Mouse (Mus musculus) right cerebral cortex, postnatal 14 days (tissue): ENCODE data around the gene Fga.

Experiments used
- DNase-seq: peaks from one replicate; pipeline ENCODE4 v3.0.0; 2022

The Fga gene

DNA sequence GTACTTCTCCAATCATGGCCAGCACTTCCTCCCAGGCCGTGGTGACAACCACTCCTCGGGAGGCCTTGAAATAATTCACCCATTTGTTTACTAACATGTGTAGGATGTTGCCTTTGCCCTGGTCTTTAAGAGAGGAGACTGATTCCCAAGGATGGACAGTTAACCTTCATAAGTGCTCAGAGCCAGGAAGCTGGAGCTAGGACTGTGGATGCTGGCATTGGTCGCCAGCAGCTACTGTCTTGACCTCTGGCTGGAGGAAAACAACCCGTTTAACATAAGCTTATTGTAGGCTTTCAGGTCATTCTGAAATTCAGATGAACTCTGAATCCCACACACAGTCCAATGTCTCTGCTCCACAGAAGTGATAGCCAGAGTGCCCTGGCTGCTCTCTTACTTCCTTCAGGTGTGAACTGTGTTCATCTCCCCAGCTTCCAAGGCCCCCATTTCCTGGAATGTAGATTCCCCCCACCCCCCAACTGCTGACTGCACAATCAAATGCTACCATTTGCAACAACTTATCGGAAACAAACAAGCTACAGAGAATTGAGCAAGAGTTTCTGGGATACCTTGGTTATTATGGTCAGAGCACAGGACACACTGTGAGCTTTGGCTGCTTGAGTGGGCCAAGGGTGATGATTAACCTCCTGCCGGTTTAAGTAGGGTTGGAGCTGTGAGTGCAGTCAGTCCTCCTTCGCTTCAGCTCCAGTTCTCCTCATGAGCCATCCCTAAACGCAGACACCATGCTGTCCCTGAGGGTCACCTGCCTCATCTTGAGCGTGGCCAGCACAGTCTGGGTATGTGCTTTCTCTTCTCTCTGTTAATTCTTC lies at the start of gene Fga:
Gene Fga (plus strand): TSS at position 602 of the 827 bp plus-strand sequence.
- no peak for DNase-seq

DNA sequence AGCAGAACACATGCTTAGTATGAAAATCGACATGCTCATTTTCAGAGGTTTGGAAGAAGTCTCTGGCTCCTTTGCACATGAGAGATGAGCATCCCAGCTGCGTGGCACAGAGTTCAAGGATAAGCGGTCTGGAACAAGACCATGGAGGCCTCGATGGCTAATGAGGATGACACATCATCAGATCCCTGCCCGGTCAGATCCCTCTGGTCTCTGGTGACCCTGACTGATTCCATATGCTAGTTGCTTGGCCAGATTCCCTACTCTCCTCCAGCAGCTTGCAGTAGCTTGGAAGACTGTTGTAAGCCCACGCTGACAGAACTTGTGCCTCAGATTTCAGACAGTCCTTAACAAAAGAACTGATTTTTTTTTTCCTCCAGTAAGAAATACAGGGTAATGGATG lies 45.1 kb upstream of the Fga start:
- no peak for DNase-seq

GRCm38 (mm10) chr3:82981861-82982260 lies 44.0 kb upstream of the Fga start:
- no peak for DNase-seq

DNA sequence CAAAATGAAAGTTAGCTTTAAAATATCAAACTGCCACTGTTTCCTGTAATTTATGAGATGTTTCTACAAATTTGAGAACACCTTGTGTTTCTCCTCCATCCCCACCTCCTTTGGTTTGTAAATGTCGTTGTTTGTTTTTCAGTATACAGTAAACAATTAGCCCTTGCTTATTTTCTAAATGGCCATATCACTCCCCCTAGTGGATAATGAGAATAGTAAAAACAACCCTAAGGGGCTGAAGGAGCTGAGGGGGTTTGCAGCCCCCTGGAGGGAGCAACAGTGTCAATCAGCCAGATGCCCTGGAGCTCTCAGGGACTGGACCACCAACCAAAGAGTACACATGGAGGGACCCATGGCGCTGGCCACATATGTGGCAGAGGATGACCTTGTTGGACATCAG lies 41.0 kb upstream of the Fga start:
- DNase-seq, result no peak

DNA sequence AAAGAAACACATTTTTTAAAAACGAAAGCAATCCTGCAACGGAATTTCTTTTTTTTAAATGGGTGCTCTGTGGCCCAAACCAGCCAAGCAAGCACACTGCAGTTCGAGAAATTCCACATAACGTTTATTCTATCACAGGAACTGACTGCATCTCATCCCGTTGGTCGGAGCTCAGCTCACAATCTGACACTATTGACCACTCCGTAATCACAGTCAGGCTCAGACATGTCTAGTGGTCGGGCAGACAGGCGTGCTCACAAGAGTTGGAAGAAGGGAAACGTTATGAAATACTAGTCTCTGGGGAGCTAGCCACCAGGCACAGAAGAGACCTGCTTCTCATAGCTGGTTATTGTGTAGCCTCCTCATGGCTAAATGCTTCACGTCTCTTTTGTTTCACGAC lies 33.9 kb upstream of the Fga start:
- DNase-seq, result no peak

DNA sequence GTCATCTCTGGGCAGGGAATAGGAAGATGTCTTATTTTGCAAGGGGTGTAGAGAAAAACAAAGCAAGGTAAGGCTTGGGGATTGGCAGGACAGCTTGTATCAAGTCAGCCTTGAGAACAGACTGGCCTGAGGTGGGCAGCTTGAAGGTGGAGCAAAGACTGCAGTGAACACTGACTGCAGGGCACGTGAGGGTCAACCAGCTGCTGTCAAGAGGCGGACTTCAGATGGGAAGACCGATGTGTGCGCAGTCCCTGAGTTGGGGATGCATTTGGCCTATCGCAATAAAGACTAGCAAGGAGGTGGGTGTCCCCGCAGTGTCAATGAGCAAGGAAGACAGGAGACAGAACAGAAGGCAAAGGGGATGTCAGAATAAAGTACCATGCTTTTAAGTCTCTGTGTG lies 32.9 kb upstream of the Fga start:
- DNase-seq, result no peak

DNA sequence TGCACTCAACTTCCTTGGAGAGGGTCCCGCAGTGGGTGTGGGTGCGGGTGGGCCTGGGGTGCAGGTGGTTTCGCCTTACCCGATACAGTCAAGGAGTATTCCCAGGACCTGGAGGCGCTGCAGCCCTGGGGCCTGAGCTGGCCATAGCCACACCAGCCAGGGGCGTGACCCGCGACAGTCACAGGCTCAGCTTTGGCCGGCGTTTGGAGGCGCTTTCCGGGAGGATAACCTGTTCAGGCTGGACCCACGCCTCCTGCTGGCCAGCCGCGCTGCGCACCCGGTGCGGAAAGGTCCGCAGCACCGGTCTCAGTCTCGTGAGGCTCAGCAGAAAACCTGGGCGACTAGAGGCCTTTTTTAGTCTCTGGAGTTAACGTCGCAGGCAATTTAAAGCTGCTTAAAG lies 30.5 kb upstream of the Fga start:
- peak; percentile 46 for DNase-seq

- DNase-seq, result no peak
Measured at GRCm38 (mm10) chr3:82996656-82997055, 29.2 kb upstream of the Fga start.

- no peak for DNase-seq
Measured at GRCm38 (mm10) chr3:82998772-82999463, 27.0 kb upstream of the Fga start.

DNA sequence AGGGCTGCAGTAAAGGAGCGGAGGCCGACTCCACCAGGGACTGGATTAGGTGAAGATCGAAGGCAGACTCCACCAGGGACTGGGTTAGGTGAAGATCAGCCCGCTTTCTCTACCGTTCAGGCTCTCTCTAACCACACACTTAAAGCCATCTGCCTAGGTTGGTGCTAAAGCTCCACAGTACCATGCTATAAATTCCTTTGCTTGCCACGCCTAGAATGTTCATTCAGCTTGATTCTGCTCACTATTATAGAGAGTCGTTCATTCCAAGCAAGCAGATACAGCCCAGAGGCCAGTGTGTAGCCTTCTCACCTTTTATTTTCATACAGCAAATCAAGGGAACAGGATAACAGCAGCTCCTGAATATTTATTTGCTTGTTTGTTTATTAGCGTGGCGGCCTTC lies 25.9 kb upstream of the Fga start:
- no peak for DNase-seq

DNA sequence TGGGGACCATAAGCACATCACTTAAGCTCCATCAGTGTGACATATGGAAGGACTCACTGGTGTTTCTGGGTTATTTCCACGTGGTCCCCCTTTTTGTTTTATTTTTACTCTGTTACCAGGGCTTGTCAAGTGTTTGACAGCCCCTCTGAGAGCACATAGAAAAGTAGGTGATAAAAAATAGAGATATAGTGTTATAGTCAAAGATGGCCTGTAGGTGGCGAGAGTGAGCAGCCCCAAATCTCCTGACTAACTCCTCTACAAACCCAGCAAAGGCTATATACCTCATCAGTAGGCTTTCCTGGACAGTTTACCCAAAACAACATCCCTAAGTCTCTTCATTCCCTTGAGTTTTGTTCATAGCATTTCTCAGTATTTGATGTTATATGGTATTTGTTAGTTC lies 23.7 kb upstream of the Fga start:
- peak; percentile 31 for DNase-seq

DNA sequence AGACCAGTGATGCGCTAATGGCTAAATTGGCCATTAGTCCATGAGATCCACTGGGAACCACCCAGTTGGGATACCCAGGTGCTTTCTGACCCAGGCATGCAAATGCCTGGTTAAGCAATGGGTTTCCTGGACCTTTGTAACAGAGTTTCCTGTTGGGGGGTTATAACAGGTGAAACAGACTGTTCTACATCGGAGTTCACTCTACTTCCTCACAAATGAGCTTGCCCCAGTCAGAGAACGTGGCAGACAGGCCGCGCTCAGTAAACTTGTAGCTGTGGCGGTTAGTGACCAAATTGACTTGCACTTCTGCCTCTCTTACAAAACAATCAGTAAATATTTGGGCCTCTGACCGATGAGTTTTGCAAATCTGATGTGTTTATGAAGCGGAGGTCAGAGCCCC lies 22.8 kb upstream of the Fga start:
- no peak for DNase-seq

DNA sequence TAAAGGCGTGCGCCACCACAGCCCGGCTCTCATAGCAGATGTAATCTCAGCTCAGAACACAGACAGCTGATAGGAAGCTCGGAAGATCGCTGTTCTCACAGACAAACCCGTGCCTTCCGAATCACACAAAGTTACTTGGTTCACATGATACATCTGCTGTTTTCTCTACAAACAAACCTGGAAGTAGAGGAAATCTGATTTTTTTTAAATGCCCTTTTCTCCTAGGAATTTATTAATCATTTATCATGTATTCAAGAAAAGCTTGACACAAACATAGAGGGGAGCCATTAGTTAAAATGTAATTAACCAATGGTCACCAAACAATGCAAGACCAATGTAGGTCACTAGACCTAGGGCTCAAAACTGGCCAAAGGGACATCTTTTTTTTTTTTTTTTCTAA lies 21.1 kb upstream of the Fga start:
- DNase-seq, result no peak

DNA sequence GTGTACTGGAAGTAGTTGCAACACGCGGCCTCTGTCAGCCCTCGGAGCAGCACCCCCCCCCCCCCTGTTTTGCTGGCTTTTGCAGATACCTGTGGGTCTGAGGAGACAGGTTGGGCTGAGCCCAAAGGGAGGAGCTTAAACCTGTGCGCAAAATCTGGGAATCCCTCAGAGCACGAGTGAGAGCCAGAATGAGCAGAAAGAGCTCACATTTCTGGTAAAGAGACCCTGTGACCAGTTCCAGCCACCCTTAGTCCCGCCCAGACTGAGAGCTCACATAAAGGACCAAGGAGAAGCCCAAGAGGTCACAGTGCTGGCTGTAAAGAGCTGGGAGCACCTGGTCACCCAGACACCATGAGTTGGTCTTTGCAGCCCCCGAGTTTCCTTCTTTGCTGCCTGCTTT lies 18.3 kb upstream of the Fga start, which contains the start of gene Fgg:
Gene Fgg (plus strand): TSS at position 168 of the 400 bp plus-strand sequence.
- DNase-seq, result no peak

- no peak for DNase-seq
Measured at GRCm38 (mm10) chr3:83010291-83010690, 15.6 kb upstream of the Fga start.

DNA sequence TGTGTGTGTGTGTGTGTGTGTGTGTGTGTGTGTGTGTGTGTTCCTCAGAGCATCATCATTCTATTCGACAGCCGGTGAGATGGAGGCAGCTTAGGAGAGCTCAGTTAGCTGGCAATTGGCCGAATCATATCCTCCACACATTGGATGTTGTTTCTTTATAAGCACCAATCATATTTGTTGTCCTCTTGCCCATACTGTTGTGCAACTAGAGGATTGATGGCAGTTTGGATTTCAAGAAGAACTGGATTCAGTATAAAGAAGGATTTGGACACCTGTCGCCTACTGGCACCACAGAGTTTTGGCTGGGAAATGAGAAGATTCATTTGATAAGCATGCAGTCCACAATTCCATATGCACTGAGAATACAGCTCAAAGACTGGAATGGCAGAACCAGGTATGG lies 14.7 kb upstream of the Fga start:
- DNase-seq, result no peak

DNA sequence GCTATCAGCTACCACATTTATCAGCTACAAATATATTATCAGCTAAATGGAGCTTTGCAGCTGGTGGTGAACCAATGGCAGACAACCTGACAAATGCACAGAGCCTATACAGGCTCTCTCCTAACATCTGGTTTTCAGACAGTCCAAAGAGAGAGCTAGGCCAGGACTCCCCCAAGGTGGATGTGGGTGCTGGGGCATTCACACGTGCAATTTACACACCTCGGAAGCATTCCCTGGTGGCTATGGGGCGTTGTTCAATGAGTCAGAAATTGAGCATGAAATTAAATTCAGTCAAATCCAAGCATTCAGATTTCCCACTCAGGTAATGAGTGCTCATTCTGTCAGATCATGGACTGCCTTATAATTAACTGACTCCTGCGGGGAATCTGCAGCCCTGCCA lies 14.3 kb upstream of the Fga start:
- DNase-seq, result no peak

GRCm38 (mm10) chr3:83012636-83013035 lies 13.2 kb upstream of the Fga start:
- no peak for DNase-seq

- DNase-seq, result no peak
Measured at GRCm38 (mm10) chr3:83013951-83014350, 11.9 kb upstream of the Fga start.

- DNase-seq, result no peak
Measured at GRCm38 (mm10) chr3:83016236-83016635, 9.6 kb upstream of the Fga start.

GRCm38 (mm10) chr3:83020387-83020786 lies 5.5 kb upstream of the Fga start:
- no peak for DNase-seq

DNA sequence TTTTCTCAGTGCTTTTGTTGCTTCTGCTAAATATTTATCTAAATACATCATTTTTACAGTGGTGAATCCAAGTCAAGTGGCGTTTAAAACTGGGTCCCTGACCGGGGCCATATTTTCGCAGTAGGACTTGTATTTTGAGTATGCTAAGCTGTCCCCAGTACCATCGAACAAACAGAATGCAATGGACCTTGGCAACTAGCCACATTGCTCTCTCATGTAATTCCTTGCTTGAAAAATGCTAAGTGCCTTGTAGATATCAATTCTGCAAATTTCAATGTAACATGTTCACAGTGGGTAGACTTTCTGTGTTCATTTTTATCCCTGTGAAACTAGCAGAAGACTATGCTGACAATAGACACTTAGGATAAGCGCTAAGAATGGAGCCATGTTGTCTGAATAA lies 4.7 kb upstream of the Fga start:
- no peak for DNase-seq

DNA sequence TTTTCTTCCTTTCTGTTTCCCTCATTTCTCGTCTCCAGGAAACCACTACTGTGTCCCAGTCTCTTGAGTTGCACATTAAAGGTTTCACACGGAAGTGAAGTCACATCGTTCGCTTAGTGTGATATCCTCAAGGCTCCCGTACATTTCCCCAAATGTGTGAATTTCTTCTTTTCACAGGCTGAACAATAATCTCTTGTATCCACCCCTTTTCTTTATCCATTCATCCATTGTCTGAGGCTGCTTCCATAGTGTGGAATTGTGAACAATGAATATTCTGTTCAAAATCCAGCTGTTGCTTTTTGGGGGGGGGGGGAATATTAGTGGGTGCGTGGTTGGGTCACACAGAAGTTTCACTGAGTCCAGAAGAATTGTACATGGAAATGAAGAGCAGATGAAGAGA lies 840 bp upstream of the Fga start:
- DNase-seq, result no peak

DNA sequence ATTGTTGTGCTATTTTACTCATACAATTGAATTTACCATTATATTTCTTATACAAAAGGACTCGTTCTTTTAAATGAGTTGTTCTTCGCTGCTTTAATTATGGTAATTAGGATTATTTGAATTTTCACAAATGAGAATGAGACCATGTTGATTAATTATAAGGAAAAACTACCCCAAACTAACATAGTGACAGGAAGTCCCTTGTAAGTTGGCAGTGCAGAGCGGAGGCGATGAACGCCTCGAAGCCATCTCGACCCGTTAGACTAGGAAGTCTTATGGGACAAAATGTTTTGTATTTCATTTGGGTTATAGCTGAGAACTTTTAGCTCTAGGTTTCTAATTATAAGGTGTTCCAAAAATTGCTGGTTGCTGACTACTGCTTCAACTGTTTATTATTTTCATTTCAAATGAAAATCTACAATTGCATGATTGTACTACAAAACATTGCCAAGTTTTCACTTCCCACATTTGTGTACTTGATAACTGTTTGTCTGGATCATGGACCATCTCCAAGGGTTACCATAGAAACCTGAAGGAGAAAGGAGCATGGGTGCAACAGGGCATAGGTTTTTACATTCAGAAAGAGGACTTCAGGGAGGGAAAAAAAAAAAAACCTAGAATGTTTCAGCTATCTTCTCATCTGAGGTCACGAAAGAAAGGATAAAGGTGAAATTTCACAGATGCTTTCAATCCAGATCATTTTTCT lies 1.8 kb downstream of the Fga start:
- no peak for DNase-seq
